Mouse (Mus musculus) liver, postnatal 0 days (tissue): ENCODE results near the gene Dscam. TPM values are rescaled to one million over a fixed set of nuclear protein-coding genes. Genes with fewer than 3 reads are reported as not detected.

Source experiments
- ATAC-seq: fragments of 200-750 bp; cut with Nextera tagmentation; 2 replicates; pipeline ENCODE4 v1.8.0; 2017; ENCODE audit warnings: mild to moderate bottlenecking, moderate library complexity
- DNase-seq: peaks from one replicate; pipeline ENCODE4 v3.0.0-alpha.2; 2016
- H3K27ac ChIP-seq: fragments of 300-500 bp; sonication (generic); 2 replicates; pipeline ENCODE4 v1.5.1; 2014; ENCODE audit warnings: antibody characterized with exemption, moderate library complexity, mild to moderate bottlenecking, low read depth
- H3K27me3 ChIP-seq: fragments of 300-500 bp; sonication (generic); 2 replicates; pipeline ENCODE4 v1.6.1; 2014; ENCODE audit warnings: low read length, control low read depth, mixed read lengths; ENCODE audit not compliant: insufficient read depth
- H3K36me3 ChIP-seq: fragments of 300-500 bp; sonication (generic); replicated peaks from 2 replicates; pipeline ENCODE4 v1.6.1; 2014; ENCODE audit warnings: mild to moderate bottlenecking, control low read depth, low read length, moderate library complexity, mixed read lengths; ENCODE audit not compliant: insufficient read depth
- H3K4me1 ChIP-seq: fragments of 300-500 bp; sonication (generic); 2 replicates; pipeline ENCODE4 v1.6.1; 2014; ENCODE audit warnings: antibody characterized with exemption, mild to moderate bottlenecking, control low read depth; ENCODE audit not compliant: insufficient read depth
- H3K4me2 ChIP-seq: fragments of 300-500 bp; sonication (generic); 2 replicates; pipeline ENCODE4 v1.6.1; 2014; ENCODE audit warnings: low read depth, mild to moderate bottlenecking, low read length, moderate library complexity, mixed read lengths
- H3K4me3 ChIP-seq: fragments of 300-500 bp; sonication (generic); 2 replicates; pipeline ENCODE4 v1.5.1; 2014; ENCODE audit warnings: low read depth, low read length
- H3K9ac ChIP-seq: fragments of 300-500 bp; sonication (generic); replicated peaks from 2 replicates; pipeline ENCODE4 v1.6.1; 2014; ENCODE audit warnings: mild to moderate bottlenecking, moderate library complexity
- H3K9me3 ChIP-seq: fragments of 300-500 bp; sonication (generic); 2 replicates; pipeline ENCODE4 v1.6.1; 2016; ENCODE audit warnings: mild to moderate bottlenecking, control low read depth, low read length, mixed read lengths
- CTCF ChIP-seq: sonication (generic); IDR thresholded peaks from 2 replicates; pipeline ENCODE4 v1.5.1; 2016; ENCODE audit warnings: antibody characterized with exemption, low read depth
- EP300 ChIP-seq: IDR thresholded peaks from 2 replicates; pipeline ENCODE4 v1.6.1; 2016; ENCODE audit warnings: antibody characterized with exemption, low read depth, mild to moderate bottlenecking
- WGBS: fragments of 180-500 bp; shearing (Covaris S2); extraction: QIAGEN DNeasy Blood & Tissue Kit; methylation state at CpG from one replicate; pipeline ENCODE4 v1.1.7; 2014; ENCODE audit not compliant: insufficient replicate concordance; 5-methylcytosine and 5-hydroxymethylcytosine counted together
- polyA plus RNA-seq: library from polyadenylated mRNA; unstranded; fragments of >200 nt; fragmentation: Nextera tagmentation; extraction: Ambion mirVana; gene quantifications from 2 replicates; pipeline ENCODE4 v1.2.1, GENCODE M21; 2015

Dscam gene
- polyA plus RNA-seq, 1 experiment from 2014 or later: not detected

DNA sequence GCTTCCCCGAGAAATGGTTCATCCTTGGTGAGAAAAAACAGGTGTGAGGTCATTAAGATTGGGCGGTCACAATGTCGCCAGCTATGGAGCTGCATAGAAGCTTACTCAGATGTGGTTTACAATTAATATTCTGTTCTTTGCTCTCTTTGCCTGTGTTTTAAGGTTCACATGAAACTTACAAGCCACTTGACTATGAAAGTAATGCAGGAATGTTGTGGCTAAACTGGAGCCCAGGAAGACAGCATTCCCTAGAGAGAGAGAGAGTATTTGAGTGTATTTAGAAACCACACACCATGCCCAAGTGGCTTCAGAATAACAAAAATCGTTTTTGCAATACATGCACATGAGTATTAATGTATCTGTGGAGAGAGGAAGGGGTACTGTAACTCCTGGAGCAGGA, 174.7 kb downstream of the Dscam start:
- 73% methylated on average over 4 of the region's 4 CpGs for WGBS
- ATAC-seq: no peak

DNA sequence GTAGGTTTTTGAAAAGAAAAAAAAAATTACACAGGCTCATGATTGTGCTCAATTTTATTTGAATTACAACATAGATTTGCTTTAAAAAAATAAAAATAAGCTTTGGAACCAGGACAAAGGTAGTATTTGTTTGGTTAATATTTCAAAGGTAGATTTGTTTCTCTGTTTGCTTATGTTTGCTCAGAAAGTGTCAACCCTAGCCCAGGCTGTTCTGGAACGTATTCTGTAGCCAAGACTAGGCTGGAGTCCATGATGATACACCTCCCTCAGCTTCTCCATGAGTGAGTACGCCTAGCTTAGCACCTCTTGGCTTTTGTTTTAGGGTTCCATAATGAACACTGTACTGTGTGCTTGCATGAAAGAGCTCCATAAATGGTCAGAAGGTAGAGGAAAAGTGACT, 183.2 kb downstream of the Dscam start:
- TF ChIP-seq CTCF: no peak
- TF ChIP-seq EP300: no peak
- Histone ChIP-seq H3K9me3 (no peaks in the 10 kb centered on the region), H3K4me3 (no peak overlapping the region), H3K36me3 (no peaks in the 10 kb centered on the region), H3K9ac (no peak overlapping the region), H3K4me1 (no peaks in the 10 kb centered on the region), H3K27ac (no peak overlapping the region), H3K4me2 (no peak overlapping the region), H3K27me3 (no peaks in the 10 kb centered on the region)
- ATAC-seq (no peak), DNase-seq (no peak)
- WGBS: 62% methylated on average over 2 of the region's 2 CpGs

More for the DNA sequence above, 174.7 kb downstream of the Dscam start:
- no peak for TF ChIP-seq EP300
- TF ChIP-seq CTCF: no peak
- Histone ChIP-seq H3K36me3 (no peaks in the 10 kb centered on the region), H3K9me3 (no peaks in the 10 kb centered on the region), H3K27me3 (no peaks in the 10 kb centered on the region), H3K4me3 (no peak overlapping the region), H3K27ac (no peak overlapping the region), H3K4me2 (no peak overlapping the region), H3K4me1 (no peaks in the 10 kb centered on the region), H3K9ac (no peak overlapping the region)
- DNase-seq: no peak

DNA sequence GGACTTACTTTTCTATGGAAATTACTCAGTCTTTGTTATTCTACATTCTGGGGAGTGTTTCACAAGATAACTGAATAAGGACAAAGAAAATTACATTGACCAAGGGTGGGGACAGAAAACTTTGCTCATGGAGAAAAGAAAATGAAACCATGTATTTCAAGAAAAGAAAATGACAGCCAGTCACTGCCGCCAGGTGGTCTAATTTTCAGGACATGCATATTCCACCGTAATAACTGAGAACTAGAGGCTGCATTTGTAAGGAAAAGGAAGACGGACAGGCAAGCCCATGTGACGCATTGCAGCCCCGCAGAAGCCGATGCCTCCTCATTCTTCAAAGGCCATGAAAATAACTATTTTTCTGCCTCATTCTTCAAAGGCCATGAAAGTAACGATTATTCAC, 197.3 kb downstream of the Dscam start:
- H3K4me1 ChIP-seq: no peaks in the 10 kb centered on the region
- H3K9ac ChIP-seq: no peak overlapping the region
- ATAC-seq (no peak), DNase-seq (no peak)
- no peak overlapping the region for H3K4me2 ChIP-seq
- no peak overlapping the region for H3K27ac ChIP-seq
- H3K4me3 ChIP-seq: no peak overlapping the region
- H3K9me3 ChIP-seq: no peaks in the 10 kb centered on the region
- 82% methylated on average over 7 of the region's 7 CpGs for WGBS
- no peaks in the 10 kb centered on the region for H3K36me3 ChIP-seq
- TF ChIP-seq CTCF: no peak
- no peak for TF ChIP-seq EP300
- no peaks in the 10 kb centered on the region for H3K27me3 ChIP-seq

DNA sequence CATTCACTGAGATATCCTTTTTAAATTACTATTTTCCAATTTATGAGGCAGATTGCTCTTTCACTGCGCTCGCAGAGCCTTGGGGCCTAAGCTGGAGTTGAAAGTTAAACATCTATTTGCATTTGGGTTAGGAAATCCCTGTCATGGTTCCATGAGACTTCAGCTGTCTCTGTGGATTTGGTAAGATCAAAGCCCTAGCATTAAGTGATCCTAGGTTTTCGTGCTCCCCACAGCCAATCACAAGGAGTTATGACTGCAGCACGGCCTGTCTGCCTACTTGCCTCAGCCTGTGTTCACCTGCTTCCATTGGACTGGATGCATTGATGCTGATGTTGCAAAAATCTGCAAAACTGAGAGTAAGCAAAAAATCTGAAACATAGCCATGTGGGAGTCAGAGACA, 198.8 kb downstream of the Dscam start:
- ATAC-seq (no peak), DNase-seq (no peak)
- H3K4me1 ChIP-seq: no peaks in the 10 kb centered on the region
- H3K27me3 ChIP-seq: no peaks in the 10 kb centered on the region
- no peak overlapping the region for H3K27ac ChIP-seq
- no peak overlapping the region for H3K9ac ChIP-seq
- no peaks in the 10 kb centered on the region for H3K36me3 ChIP-seq
- no peak overlapping the region for H3K4me2 ChIP-seq
- TF ChIP-seq EP300: no peak
- no peak for TF ChIP-seq CTCF
- no peaks in the 10 kb centered on the region for H3K9me3 ChIP-seq
- H3K4me3 ChIP-seq: no peak overlapping the region
- 73% methylated on average over 4 of the region's 4 CpGs for WGBS

DNA sequence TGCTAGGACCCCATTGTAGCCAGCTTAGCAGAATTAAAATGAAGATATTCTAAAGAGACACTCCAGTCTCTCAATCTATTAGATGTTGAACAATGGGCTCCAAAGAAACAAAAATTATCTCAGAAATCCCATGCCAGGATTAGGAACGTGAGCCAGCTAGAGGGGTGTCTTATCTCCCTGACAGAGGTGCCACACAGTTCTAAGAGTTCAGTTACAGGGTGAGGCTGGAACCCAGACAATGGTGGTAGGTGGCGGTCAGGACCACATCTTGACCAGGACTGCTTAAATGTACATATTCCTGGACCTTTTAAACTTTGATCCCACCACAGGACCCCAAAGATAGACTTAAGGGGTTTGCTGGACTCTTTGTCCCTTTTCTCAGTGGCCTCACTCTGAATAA, 200.1 kb downstream of the Dscam start:
- Histone ChIP-seq H3K4me2 (no peak overlapping the region), H3K9me3 (no peaks in the 10 kb centered on the region), H3K27me3 (no peaks in the 10 kb centered on the region), H3K36me3 (no peaks in the 10 kb centered on the region), H3K9ac (no peak overlapping the region), H3K27ac (no peak overlapping the region), H3K4me1 (no peaks in the 10 kb centered on the region), H3K4me3 (no peak overlapping the region)
- DNase-seq: no peak
- no peak for ATAC-seq
- no peak for TF ChIP-seq CTCF
- no peak for TF ChIP-seq EP300
- 61% methylated on average over 2 of the region's 2 CpGs for WGBS

DNA sequence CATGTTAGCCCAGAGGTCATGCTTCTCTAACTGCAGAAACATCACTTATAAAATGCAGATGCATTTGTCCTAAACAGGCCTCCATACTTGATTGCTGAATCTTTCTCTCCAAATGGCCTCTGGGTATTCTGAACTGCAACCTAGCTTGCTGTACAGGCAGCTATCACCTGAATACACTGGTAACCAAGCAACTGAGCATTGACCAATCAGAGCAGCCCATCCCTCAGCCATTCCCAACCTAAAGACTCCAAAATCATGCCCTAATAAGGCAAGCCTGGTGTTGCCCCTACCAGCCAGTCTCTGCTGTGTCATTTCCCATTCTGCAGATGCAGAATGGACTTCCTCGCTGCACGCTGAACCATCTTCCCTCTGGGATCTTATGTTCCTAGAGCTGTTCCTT, 200.9 kb downstream of the Dscam start:
- Histone ChIP-seq H3K9me3 (no peaks in the 10 kb centered on the region), H3K27ac (no peak overlapping the region), H3K9ac (no peak overlapping the region), H3K27me3 (no peaks in the 10 kb centered on the region), H3K36me3 (no peaks in the 10 kb centered on the region), H3K4me1 (no peaks in the 10 kb centered on the region), H3K4me3 (no peak overlapping the region), H3K4me2 (no peak overlapping the region)
- DNase-seq (no peak), ATAC-seq (no peak)
- WGBS: 63% methylated on average over 2 of the region's 2 CpGs
- TF ChIP-seq EP300 (no peak), CTCF (no peak)

DNA sequence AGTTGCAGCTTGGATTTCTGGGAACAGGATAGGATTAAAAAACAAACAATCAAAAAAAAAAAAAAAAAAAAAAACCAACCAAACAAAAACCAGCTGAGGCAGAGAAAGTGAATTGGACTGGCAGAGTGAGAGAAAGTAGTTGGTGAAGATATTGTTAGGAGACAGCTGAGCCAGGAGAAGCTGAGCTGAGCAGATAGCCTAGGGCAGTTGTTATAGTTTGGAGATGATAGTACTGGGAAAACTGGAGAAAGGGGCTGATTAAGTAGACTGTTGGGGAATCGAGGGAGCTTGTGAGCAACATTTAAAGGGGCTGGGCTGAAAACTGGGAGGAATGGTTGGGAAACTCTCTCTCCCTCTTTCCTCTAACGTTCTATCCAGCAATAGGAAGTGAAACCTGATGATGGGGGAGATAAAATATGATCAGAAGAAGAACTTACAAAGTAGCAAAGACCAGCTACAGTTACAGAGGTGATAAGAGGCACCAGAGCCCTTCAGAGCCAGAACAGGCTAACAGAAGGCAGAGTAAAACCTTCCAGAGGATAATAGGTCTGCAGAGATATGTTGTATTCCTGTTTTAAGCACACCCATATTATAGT, 201.6 kb downstream of the Dscam start:
- Histone ChIP-seq H3K9ac (no peak overlapping the region), H3K4me3 (no peak overlapping the region), H3K9me3 (no peaks in the 10 kb centered on the region), H3K36me3 (no peaks in the 10 kb centered on the region), H3K4me2 (no peak overlapping the region), H3K27ac (no peak overlapping the region), H3K4me1 (no peaks in the 10 kb centered on the region), H3K27me3 (no peaks in the 10 kb centered on the region)
- DNase-seq (no peak), ATAC-seq (no peak)
- WGBS: 35% methylated on average over 2 of the region's 2 CpGs
- TF ChIP-seq CTCF: no peak
- no peak for TF ChIP-seq EP300
